Mouse (Mus musculus) kidney, adult 2 months (tissue): ENCODE measurements around the gene Ankrd27. TPM values are rescaled to one million over a fixed set of nuclear protein-coding genes. Genes with fewer than 3 reads are reported as not detected.

Source experiments
- DNase-seq: peaks from one replicate; pipeline ENCODE4 v3.0.0; 2021
- H3K27ac ChIP-seq: fragments of 200-500 bp; 2 replicates; pipeline ENCODE4 v1.5.1; 2012; ENCODE audit warnings: low read depth, low read length, control low read depth, inconsistent platforms; ENCODE audit not compliant: insufficient read depth
- H3K27me3 ChIP-seq: fragments of 200-500 bp; replicated peaks from 2 replicates; pipeline ENCODE4 v1.6.1; 2012; ENCODE audit warnings: mild to moderate bottlenecking, moderate library complexity, low read length, inconsistent platforms; ENCODE audit not compliant: control insufficient read depth, insufficient read depth
- H3K36me3 ChIP-seq: fragments of 200-500 bp; 2 replicates; pipeline ENCODE4 v1.6.1; 2012; ENCODE audit warnings: mild to moderate bottlenecking, moderate library complexity, low read length, inconsistent platforms; ENCODE audit not compliant: control insufficient read depth, insufficient read depth
- H3K4me1 ChIP-seq: fragments of 200-500 bp; 2 replicates; pipeline ENCODE4 v1.6.1; 2011; ENCODE audit warnings: low read length; ENCODE audit not compliant: control insufficient read depth, insufficient read depth
- H3K4me3 ChIP-seq: fragments of 200-500 bp; 2 replicates; pipeline ENCODE4 v1.5.1; 2011; ENCODE audit warnings: mild to moderate bottlenecking, low read depth, low read length, control low read depth; ENCODE audit not compliant: insufficient read depth
- CTCF ChIP-seq: fragments of 200-500 bp; conservative IDR thresholded peaks from 2 replicates; pipeline ENCODE4 v1.5.1; 2011; ENCODE audit warnings: low read depth, mild to moderate bottlenecking, control low read depth, low read length, moderate library complexity, mixed read lengths; ENCODE audit not compliant: insufficient read depth, insufficient read length
- POLR2A ChIP-seq: fragments of 200-500 bp; IDR thresholded peaks from one replicate; pipeline ENCODE4 v1.6.1; 2011; ENCODE audit warnings: low read depth, low read length, control low read depth
- WGBS: fragments of 180-500 bp; shearing (Covaris S2); methylation state at CpG from one replicate; pipeline ENCODE4 v1.1.7; 2018; 5-methylcytosine and 5-hydroxymethylcytosine counted together
- polyA plus RNA-seq: library from polyadenylated mRNA; depleted of rRNA; stranded (reverse); fragments of >200 nt; gene quantifications from 2 replicates; pipeline ENCODE4 v1.2.3, GENCODE M21; 2012

Gene Ankrd27
- polyA plus RNA-seq, 1 experiment = 19.1 TPM

DNA sequence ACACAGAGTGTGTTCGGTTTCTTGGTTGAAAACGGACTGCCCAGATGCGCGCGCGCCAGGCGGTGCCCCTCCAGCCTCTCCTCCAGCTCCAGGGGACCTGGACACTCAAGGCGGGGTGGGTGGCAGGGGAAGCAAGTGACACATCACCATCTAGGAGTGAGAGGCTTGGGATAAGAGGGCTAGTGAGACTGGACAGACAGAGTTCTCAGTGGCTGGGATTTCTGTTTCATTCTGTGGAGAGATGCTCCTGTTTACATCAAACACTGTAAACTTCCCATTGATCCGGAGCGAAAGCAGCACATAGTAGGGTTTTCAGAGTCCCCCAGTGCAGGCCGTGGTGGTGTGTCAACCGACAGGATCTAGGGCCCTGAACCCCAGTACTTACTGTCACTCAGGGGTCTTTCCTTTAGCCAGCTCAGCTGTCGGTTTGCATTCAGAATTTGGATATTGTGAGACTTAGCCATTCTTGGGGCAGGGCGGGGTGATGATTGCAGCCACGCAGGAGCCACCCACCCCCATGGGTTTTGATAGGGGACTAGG lies 932 bp downstream of the Ankrd27 start:
- 30% methylated on average over 15 of the region's 15 CpGs for WGBS
- no peak for DNase-seq
- no peaks in the 10 kb centered on the region for H3K36me3 ChIP-seq
- H3K27ac ChIP-seq = no peak overlapping the region
- H3K27me3 ChIP-seq = no peaks in the 10 kb centered on the region
- H3K4me1 ChIP-seq = no peaks in the 10 kb centered on the region
- peak overlapping the region; percentile 86 for H3K4me3 ChIP-seq
- no peak for TF ChIP-seq POLR2A
- no peak for TF ChIP-seq CTCF

DNA sequence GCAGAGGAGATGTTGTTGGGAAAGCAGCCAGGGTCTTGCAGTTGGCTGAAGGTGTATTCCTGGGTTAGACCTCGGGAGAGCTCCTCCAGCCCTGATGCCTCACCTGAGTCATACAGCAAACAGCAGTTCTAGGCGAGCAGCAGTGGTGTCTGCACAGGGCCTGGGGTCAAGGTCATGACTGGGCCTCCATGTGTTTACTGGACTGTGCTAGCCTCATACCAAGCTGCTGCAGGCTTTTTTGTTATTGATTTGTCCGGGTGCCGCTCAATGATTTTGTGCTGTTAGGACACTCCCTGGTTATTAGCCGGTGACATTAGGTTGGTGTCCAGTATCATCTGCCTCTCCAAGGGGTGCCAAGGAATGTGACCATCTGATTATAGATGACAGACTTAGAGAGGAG lies 1.7 kb downstream of the Ankrd27 start:
- Histone ChIP-seq H3K27me3 (no peaks in the 10 kb centered on the region), H3K27ac (no peak overlapping the region), H3K4me1 (no peaks in the 10 kb centered on the region), H3K36me3 (no peaks in the 10 kb centered on the region), H3K4me3 (no peak overlapping the region)
- DNase-seq = peak; percentile 10
- TF ChIP-seq CTCF = no peak
- TF ChIP-seq POLR2A = no peak
- 68% methylated on average over 5 of the region's 5 CpGs for WGBS

DNA sequence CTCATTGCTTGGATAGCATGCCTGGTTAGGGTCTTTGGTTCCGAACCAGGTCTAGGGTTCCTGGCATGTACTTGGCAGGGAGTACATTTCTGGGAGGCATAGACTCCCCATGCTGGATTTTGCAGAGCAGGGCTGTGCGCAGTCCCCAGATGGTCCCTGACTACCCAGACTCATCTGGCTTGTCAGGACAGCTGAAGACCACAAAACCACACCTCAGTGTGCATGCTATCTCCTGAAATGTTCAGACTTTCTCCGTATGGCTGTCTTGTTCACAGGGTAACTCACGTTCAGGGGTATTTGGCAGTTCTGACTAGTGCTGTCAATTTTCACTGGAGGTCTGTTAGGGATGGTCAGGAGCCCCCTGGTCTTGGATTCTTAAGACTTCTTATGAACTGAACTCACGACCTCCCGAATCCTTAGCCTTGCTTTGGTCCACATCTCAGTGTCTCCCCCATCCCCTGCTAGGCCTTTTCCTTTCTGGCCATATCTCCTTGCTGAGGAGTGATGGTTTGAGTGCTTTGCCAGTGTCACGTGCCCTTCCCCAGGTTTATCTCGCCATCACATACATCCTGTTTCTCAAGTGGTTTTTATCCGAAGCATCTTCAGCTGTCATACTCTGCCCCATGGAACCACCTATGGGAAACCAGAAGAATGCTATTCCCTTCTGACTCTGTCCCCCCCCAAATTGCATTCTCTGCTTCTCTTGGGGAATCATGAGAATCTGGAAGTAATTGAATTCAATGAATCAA lies 2.8 kb downstream of the Ankrd27 start:
- DNase-seq = no peak
- H3K4me1 ChIP-seq = no peaks in the 10 kb centered on the region
- TF ChIP-seq POLR2A = no peak
- TF ChIP-seq CTCF = no peak
- no peak overlapping the region for H3K27ac ChIP-seq
- H3K27me3 ChIP-seq = no peaks in the 10 kb centered on the region
- H3K36me3 ChIP-seq = no peaks in the 10 kb centered on the region
- 84% methylated on average over 9 of the region's 9 CpGs for WGBS
- no peak overlapping the region for H3K4me3 ChIP-seq

DNA sequence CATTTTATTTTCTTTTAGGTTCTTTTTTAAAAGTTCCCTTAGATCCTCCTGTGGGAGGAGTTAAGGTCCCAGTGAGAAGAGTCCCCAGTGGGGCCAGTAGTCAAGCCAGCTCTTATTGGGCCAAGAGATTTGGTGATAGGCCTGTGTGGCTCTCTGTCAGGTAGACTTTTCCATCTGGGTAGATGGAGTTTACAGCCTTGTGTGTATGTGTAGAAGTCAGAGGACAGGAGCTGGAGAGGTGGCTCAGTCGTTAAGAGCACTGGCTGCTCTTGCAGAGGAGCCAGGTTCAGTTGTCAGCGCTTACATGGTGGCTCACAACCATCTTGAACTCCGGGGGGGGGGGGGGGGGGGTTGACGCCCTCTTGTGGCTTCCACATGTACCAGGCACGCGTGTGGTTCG lies 3.4 kb downstream of the Ankrd27 start:
- TF ChIP-seq CTCF = no peak
- no peak for TF ChIP-seq POLR2A
- H3K27me3 ChIP-seq = no peaks in the 10 kb centered on the region
- H3K4me1 ChIP-seq = no peaks in the 10 kb centered on the region
- H3K27ac ChIP-seq = no peak overlapping the region
- no peak overlapping the region for H3K4me3 ChIP-seq
- 76% methylated on average over 7 of the region's 7 CpGs for WGBS
- H3K36me3 ChIP-seq = no peaks in the 10 kb centered on the region
- DNase-seq = no peak

DNA sequence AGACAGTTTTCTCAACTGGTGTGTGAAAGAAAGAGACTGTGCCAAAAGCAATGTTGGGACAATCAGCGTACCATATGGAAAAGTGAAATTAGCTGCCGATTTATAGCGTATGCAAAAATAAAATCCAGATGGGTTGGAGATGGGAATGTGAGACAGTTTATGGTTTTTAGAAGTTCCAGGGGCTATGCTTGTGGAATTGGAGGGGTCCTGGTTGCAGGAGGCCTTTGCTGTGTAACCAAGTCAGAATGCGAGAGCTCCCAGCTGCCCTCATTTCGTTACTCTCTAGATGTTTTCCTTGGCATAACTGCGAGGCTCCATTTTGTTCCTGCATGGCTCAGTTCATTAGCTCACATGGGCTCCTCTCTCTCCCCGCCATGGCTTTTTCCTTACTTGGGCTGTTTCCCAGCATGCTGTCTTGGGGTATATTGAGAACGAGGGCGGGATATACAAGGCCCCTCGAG lies 4.7 kb downstream of the Ankrd27 start:
- no peak overlapping the region for H3K27ac ChIP-seq
- no peaks in the 10 kb centered on the region for H3K4me1 ChIP-seq
- no peak overlapping the region for H3K4me3 ChIP-seq
- no peaks in the 10 kb centered on the region for H3K36me3 ChIP-seq
- H3K27me3 ChIP-seq = no peaks in the 10 kb centered on the region
- no peak for DNase-seq
- 78% methylated on average over 10 of the region's 10 CpGs for whole genome bisulfite sequencing
- no peak for TF ChIP-seq CTCF
- TF ChIP-seq POLR2A = no peak

GRCm38 (mm10) chr7:35594311-35594710 lies 8.3 kb downstream of the Ankrd27 start:
- H3K4me1 ChIP-seq = no peaks in the 10 kb centered on the region
- H3K36me3 ChIP-seq = no peaks in the 10 kb centered on the region
- no peak for DNase-seq
- no peak overlapping the region for H3K27ac ChIP-seq
- WGBS = 95% methylated on average over 5 of the region's 5 CpGs
- TF ChIP-seq POLR2A = no peak
- TF ChIP-seq CTCF = no peak
- no peak overlapping the region for H3K4me3 ChIP-seq
- no peaks in the 10 kb centered on the region for H3K27me3 ChIP-seq

GRCm38 (mm10) chr7:35599492-35599891 lies 13.4 kb downstream of the Ankrd27 start:
- DNase-seq = no peak
- Histone ChIP-seq H3K36me3 (no peaks in the 10 kb centered on the region; the same call in none of the 2 replicates), H3K27ac (no peak overlapping the region), H3K27me3 (no peaks in the 10 kb centered on the region), H3K4me1 (no peaks in the 10 kb centered on the region), H3K4me3 (no peak overlapping the region)
- 97% methylated on average over 9 of the region's 9 CpGs for WGBS
- TF ChIP-seq POLR2A = no peak
- no peak for TF ChIP-seq CTCF

- TF ChIP-seq POLR2A (no peak), CTCF (no peak)
- WGBS = 93% methylated on average over 10 of the region's 10 CpGs
- Histone ChIP-seq H3K27ac (no peak overlapping the region), H3K36me3 (no peaks in the 10 kb centered on the region; the same call in none of the 2 replicates), H3K4me1 (no peaks in the 10 kb centered on the region), H3K4me3 (no peak overlapping the region), H3K27me3 (no peaks in the 10 kb centered on the region)
- DNase-seq = no peak
Observed at GRCm38 (mm10) chr7:35600031-35600430, 14.0 kb downstream of the Ankrd27 start.
